Mouse (Mus musculus) T-helper 2 cell (primary cell): Measurements from ENCODE around the gene Vps26b.

Experiments used
- in situ Hi-C: fragments of 300-600 bp; cut with MboI, MseI; formaldehyde crosslinking; loops from one replicate; pipeline ENCODE4 v1.15.1; 2025; ENCODE audit warnings: high pct_unique_total_duplicates

Gene Vps26b

DNA sequence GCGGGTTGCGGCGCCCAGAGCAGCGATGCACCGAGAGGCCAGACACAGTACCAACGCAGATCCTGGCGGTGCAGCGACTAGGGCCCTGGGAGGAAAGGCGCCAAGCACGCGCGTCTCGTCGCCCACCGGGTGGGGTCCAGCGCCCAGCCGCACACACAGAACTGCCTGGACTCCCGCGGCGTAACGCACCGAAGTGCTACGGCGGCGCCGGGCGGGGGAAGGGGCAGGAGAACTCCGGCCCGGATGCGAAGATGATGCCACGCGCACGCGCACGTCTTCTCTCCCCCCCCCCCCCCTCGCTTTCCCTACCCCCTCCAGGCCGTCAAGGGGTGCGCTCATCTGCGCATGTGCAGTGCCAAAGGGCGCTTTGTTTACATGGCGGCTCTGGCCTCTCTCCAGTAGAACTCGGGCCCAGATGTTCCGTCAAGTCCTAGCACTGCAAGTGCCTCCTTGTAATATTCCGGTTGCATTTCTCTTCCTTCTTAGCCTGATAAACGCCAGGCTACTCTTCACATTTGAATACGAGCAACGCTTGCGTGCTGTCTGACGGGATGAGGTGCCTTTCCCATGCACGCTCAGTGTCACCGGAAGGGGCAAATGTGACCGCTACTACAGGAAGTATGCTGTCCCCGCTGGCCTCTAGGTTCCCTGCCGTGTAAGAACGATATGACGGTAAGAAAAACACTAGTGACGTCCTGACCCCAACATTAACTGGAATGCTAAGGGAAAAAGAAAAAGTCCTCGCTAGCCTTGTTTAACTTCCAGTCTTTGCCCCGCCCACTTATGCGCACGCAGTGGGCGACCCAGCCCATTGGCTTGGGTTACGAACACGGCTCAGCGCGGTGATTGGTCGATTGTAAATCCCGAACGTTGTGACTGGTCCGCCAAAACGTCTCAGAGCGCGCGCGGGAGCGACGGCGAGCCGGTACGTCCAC, at the start of gene Vps26b, which contains the start of gene Ncapd3:
Gene Vps26b, minus strand, starts transcription at position 238 of the 935 bp plus-strand sequence.
Gene Ncapd3, plus strand, starts transcription at position 348 of the 935 bp plus-strand sequence.
- in situ Hi-C loops, result loop anchor here (5.0 to 25.0 kb wide), 2 partner anchors 33 to 1893 kb away; partner anchors contain the start of genes Acad8 and Thyn1

DNA sequence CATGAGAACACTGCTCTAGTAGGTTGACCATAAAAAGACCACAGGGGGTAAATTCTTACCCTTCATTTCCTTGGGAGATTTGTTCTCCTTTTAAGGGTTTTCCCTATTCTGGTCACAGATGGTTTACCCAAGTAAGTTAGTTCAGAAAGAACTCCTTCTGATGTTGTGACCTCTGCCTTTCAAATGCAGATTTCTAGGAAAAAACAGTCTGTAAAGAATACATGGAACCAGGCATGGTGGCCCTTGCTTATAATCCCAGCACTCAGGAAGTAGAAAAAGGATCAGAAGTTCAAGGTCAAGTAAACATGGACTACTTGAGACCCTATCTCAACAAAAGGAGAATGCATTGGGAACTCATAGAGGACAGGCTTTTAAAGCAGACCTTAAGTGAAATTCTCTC, 45.9 kb upstream of the Vps26b start:
- in situ Hi-C loops, result no loop called here

DNA sequence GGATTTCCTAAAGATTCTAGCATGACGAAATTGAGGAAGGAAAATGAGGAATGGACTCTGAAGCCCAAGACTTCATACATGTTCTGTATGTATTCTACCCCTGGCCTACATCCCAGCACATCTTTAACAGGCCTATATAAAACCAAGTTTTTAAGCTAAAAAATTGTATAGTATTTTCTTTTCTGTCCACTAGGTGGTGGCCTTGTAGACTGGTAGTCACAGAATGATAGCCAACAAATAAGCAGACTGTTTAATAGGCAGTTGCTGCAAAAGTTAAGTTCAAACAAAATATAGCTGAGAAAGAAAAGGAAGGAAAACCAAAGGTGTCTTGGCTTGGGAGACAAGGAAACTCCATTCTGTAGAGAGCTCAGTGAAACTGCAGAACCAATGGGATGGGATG, 44.8 kb upstream of the Vps26b start:
- in situ Hi-C loops, result no loop called here

DNA sequence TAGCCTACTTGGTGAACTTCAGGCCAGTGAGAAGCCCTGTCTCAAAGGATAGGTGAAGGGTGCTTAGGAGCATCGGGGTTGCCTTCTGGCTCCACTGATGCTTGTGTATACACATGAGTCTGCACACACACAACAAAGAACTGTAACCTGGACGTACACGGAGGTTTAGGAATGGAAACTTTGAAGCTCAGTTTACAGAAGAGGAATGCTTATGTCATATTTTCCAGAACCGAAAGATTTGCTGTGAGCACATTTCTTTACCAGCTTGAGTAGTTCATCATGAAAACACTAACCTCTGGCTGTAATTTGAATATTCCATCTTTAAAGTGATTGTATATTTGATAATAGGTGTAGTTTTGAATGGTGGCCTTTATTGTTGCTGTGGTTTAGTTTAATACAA, 41.0 kb upstream of the Vps26b start:
- in situ Hi-C loops, result no loop called here

DNA sequence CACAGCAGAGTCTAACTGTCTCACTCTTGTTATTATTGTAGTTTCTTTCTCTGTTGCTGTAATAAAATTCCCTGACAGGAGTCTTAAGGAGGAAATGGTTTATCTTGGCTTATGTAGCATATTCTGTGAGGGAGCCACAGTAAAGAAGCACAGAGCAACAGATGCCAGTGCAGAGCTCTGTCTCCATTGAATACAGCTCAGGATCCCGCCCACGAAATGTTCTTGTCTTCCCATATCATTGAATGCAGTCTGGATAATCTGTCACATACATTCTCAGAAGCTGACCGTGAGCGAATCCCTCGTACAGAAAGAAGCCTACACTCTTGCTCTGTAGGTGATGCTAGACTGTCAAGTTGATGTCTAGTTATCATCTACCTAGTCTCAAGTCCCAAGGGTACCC, 28.5 kb upstream of the Vps26b start:
- in situ Hi-C loops, result no loop called here

DNA sequence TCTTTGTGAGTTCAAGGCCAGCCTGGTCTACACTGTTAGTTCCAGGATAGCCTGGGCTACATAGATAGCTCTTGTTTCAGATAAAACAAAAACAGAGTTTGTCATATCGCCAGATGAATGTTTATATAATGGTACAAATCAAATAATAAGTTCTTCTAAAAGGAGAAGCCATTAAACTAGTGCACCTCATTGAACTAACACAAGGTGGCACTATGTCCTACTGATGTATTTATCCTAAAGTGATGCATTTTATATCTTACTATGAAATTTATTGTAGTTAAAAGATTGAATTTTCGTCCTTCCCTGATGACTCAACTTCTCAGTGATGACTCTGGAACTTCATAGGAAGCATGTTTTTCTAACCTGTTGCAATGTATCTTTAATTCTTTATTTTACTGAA, 19.6 kb upstream of the Vps26b start:
- in situ Hi-C loops, result loop anchor here (25.0 kb wide), 1 partner anchor 1912 kb away; no protein-coding TSS in a partner anchor

DNA sequence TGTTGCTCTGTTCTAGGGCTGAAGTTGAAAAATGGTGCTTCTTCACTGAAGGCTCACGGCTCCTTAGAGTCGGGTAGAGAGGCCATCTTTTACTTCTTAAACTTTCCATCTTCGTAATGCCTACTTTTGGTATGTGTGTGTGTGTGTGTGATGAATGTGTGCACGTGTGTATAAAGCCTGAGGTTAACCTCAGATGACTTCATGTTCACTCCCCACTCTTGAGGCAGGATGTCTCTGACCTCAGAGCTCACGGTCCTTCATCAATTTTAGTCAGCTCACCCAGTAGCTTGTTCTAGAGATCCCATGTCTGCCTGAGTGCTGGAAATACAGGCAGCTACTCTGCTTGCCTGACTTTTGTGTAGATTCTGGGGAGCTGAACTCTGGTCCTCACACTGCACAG, 14.0 kb upstream of the Vps26b start:
- in situ Hi-C loops, result loop anchor here (25.0 kb wide), 1 partner anchor 1907 kb away; no protein-coding TSS in a partner anchor

DNA sequence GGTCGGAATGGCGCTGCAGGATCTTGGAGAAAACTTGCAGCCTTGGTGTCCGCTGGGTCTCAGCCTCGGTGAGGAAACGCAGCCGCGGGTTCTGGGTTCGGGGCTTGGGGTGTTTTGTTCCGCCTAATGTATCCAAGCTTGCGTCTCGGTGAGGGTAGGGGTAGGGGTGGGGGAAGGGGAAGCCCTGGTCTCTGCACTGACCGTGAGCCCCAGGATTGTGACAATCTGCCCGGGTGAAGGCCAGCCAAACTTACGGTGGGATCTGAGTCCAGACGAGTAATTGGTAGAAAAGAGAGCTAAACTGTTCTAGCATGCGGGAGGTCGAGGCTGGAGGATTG, 867 bp upstream of the Vps26b start:
- in situ Hi-C loops, result loop anchor here (5.0 to 25.0 kb wide), 2 partner anchors 33 to 1893 kb away; partner anchors contain the start of genes Acad8 and Thyn1

DNA sequence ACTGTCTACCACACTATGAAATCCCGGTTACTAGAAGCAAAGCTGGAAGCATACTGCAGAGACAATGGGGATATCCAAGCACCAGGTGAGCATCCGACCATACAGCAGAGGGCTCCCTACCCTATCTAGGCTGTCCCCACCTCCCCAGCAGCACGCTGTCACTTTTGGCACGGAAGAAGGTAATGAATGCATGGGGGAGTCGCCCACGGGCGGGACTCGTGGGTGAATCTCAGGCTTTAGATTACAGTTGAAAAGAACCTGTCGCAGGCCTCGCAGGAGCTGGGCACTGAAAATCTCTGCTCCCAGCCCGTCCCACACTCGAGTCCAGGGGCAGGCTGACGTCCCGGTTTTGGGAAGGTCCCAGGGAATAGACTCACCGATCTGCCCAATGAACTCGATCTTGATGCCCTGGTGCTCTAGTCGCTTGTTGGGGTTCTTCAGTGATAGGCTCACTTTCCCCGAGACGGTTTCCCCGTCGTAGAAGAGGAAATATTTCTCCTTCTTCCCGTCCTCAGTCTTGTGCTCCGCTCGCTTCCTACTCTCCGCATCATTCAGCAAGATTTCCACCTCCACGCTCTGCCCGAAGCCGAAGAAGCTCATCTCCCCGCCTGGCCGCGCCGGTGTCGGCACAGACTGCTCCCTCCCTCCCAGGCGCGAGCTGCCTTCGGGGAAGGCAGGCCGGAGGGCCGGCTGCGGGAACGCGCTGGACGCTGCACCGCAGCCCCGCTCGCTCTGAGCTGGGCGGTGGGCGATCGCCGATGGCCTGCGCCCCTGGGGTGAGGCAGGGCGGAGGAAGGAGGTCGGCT, 640 bp downstream of the Vps26b start:
- in situ Hi-C loops, result loop anchor here (25.0 kb wide), 1 partner anchor 1892 kb away; no protein-coding TSS in a partner anchor

DNA sequence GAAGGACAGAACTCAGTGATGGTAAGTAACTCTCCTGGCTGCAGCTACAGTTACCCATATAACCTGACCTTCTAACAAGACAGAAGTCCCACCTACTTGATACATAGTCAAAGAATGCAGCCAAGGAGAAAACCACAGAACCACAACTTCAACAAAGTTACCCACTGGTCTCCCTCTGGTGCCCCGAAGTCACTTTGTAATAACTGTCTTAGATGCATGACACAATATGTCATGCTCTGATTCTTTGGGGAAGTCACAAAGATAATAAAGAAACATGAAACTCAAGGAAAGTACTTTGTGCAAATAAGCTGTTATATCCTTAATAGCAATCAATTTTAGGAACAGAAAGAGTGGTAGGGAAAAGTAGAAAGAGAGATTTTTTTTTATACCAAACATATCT, 3.2 kb downstream of the Vps26b start:
- in situ Hi-C loops, result loop anchor here (25.0 kb wide), 1 partner anchor 1889 kb away; no protein-coding TSS in a partner anchor

DNA sequence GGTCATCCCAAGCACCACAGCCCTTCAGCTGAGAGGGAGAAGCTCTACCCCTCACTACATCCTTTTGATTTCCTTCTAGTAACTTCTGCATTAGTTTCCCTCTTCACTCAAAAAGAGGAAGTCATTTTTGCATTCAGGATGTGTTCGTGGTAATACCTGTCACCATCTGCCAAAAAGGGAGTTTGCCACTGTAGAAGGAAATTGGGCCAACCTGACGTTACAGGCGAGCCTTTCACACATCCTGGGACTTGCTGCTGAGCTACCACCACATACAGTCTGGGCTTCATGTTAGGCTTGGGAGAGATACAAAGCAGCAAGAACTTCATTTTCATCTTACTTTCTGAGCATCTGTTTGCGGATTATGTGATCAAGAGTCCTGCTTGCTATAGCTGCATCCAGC, 6.2 kb downstream of the Vps26b start:
- in situ Hi-C loops, result no loop called here

DNA sequence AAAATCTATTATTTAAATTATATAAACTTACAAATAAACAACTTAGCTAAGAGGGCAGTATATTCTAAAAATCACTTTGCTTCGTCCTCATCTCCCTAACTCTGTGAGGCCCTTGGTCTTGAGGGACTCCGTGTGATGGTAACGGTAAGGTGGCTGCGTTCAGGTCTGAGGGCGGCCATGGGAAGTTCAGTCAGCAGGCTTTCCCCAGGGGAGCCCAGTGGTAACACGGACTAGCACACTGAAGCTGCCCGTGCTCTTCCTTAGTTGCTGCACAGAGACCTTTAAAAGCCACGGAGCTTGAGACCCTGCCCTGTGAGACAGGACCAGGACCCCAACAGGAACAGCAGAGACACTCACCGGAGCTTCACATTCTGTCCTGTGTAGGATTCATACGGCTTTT, 10.9 kb downstream of the Vps26b start:
- in situ Hi-C loops, result no loop called here

DNA sequence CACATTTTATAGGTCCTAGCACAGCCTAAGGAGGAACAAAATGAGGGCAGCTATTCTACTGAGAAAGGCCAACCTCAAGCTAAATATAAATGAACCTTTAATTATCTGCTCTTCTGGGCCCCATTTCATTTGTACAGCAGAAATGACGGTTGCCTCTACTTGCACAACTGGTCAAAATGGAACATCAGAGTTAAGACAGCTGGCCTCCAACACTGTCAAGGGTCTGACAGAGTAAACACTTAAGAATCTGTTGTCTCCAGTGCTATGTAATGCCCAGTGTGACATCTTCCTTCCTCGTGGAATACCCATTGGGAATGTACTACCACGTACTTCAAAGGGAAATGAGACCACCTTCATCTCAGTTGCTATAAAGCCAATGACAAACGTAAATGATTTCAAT, 18.3 kb downstream of the Vps26b start:
- in situ Hi-C loops, result no loop called here

DNA sequence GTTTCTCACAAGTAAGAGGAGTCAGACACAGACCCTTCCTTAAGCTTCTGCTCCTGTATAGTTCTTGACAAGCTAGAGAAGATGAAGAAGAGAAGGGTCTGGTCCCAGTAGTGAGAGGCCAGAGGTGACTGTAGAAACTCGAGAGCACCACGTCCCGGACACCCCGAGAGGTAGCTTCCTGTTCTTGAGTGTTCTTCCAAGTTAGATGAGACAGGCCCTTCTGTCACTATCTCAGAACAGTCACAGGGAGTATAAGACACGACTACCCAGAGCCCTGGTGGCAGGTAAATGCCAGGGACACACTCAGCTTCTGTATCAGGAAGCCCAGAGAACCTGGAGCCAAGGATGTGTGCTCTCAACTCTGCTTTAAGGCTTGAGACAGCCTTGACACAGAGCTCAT, 20.6 kb downstream of the Vps26b start:
- in situ Hi-C loops, result loop anchor here (10.0 kb wide), 1 partner anchor 1514 kb away; no protein-coding TSS in a partner anchor

DNA sequence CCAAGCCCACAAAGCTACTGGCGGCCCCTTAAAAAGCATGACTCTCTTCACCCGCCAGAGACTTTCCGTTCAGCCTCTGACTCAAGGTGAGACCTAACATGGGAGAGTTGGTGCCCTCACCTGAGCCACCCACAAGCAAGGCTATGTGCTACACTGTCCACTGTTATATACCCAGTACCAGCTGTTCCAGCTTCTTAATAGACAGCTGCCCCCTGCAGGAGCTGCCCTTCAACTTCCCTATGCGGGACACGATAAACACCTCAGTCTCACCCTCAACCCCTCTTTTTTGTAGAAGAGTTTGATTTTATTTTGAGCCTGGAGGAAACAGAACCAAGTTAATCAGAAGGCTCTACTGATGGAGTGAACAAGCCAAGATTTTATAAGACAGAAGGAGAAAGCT, 23.0 kb downstream of the Vps26b start:
- in situ Hi-C loops, result loop anchor here (10.0 kb wide), 1 partner anchor 1512 kb away; no protein-coding TSS in a partner anchor

DNA sequence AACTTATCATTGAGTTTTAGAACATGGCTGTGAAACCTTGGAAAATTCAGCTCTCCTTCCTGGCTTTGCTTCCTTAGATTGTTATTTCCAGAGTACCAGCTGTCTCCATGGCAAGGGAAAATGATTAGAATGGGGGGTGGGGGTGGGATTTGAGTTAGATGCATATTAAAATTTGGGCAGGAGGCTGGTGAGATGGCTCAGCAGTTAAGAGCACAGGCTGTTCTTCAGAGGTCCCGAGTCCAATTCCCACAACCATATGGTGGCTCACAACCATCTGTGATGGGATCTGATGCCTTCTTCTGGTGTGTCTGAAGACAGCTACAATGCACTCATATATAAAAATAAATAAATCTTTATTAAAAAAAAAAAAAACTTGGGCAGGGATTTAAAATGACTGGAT, 23.9 kb downstream of the Vps26b start:
- in situ Hi-C loops, result loop anchor here (10.0 kb wide), 1 partner anchor 1511 kb away; no protein-coding TSS in a partner anchor

DNA sequence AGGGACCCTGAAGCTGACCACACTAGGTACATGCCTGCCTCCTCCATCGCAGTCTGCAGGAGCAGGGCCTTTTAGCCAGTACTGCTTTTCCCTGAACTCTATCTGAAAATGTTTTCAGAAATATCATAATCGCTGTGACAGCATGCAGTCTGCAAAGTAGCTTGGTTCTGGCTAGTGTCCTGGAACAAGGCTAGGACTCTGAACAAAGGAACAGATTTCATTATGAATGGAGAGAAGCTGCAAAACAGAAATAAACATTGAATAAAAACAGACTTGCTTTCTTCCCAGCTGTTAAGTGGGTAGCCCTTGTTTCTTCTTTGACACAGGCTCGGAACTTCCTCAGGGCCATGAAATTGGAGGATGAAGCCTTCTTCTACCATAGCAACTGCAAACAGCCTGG, 24.6 kb downstream of the Vps26b start:
- in situ Hi-C loops, result loop anchor here (10.0 kb wide), 1 partner anchor 1510 kb away; no protein-coding TSS in a partner anchor

DNA sequence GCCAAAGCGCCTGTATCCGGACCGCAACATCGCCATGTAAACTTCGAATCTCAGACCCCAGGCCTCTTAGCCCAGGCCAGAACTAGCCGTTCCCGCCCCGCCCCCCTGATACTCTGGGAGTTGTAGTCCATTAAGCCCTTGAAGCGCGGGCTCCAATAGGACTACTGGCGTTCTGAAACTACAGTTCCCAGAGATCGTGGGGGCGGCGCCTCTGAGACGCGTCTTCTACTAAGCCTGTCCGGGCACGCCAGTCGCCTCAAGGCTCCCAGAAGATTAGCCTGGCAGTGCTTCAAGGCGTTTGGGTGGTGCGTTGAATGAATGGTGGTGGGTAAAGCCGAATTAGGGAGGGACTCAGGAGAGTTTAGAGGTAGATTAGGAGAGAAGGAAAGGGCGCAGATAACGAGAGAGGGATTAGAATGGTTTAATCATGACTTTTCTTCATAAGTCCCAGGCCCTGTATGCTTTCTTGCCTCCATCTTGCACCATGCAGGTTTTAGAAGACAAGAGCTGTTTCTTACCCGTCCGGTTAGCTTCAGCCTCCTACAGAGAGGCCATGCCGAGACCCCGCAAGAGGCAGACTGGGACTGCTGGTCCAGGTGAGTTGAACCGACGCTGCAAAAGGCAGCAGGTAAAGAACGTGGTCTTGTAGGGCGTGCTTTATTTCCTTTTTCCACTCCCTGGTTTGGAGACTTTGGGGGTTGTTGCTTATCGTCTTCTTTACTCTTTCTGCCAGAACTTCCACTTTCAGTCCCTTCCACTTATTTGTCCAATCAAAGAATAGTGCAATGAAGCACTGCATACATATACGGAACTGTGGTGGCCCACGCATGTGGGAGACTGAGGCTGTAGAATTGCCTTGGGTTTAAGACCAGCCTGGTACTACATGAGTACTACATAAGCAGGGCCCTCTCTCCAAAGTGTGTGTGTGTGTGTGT, 30.1 kb downstream of the Vps26b start, which contains the start of the genes Acad8 and Thyn1:
Gene Acad8, minus strand, starts transcription at position 106 of the 935 bp plus-strand sequence.
Gene Thyn1, plus strand, starts transcription at position 250 of the 935 bp plus-strand sequence.
- in situ Hi-C loops, result loop anchor here (5.0 to 10.0 kb wide), 2 partner anchors 33 to 1505 kb away; partner anchors contain the start of genes Ncapd3 and Vps26b

DNA sequence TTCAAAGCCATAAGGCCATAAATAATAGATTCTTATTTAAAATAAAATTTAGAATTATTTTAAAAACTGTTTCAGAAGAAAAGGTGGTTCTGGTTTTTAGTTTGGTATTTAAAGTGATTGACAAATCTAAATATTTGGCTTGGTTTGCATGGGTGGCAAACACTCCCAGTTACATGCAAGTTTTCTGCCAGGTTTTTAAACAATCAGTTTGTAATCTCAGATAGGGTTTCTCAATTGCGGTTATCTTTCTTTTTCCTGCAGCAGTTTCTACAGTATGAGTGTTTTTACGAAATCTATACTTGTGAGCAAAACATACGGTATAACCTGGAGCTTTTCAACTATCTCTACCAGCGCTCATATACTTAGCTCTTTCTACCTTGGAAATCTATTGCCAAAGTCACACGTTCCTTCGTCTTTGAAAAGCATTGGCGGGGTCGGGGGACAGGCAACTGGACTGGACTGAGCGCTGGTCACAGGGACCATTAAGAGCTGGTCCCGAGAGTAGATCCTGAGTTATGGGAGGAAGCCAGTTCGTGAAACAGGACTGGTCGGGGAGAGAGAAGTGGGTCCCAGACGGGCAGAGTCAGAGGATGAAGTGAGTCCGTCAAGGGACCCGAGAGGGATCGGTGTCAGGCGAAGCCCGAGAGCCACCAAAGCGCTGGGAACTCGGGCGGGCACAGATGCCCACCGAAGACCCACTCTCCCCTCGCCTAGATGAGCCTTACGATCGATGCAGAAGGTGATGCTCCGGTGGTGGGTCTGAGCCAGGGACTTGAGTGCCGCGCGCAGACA, 31.0 kb downstream of the Vps26b start:
- in situ Hi-C loops, result loop anchor here (5.0 kb wide), 1 partner anchor 33 kb away; the partner anchor contains the start of genes Ncapd3 and Vps26b
